Mouse (Mus musculus) olfactory bulb, adult 2 months (tissue): ENCODE results near the gene Jade2. TPM values are rescaled to one million over a fixed set of nuclear protein-coding genes. Genes with fewer than 3 reads are reported as not detected.

Source experiments
- H3K27ac ChIP-seq: fragments of 200-500 bp; 2 replicates; pipeline ENCODE4 v1.5.1; 2012; ENCODE audit warnings: low read depth, low read length; ENCODE audit not compliant: insufficient read depth
- H3K4me1 ChIP-seq: fragments of 200-500 bp; 2 replicates; pipeline ENCODE4 v1.6.1; 2012; ENCODE audit warnings: low read length; ENCODE audit not compliant: control insufficient read depth, insufficient read depth
- H3K4me3 ChIP-seq: fragments of 200-500 bp; 2 replicates; pipeline ENCODE4 v1.5.1; 2012; ENCODE audit warnings: mild to moderate bottlenecking, low read depth, low read length, moderate library complexity; ENCODE audit not compliant: insufficient read depth
- CTCF ChIP-seq: fragments of 200-500 bp; IDR thresholded peaks from 2 replicates; pipeline ENCODE4 v1.5.1; 2012; ENCODE audit warnings: low read depth, mild to moderate bottlenecking, low read length, moderate library complexity; ENCODE audit not compliant: insufficient read depth
- POLR2A ChIP-seq: fragments of 200-500 bp; IDR thresholded peaks from 2 replicates; pipeline ENCODE4 v1.6.1; 2012; ENCODE audit warnings: mild to moderate bottlenecking, low read depth, low read length, moderate library complexity; ENCODE audit not compliant: insufficient read depth
- WGBS: fragments of 180-500 bp; shearing (Covaris S2); methylation state at CpG from one replicate; pipeline ENCODE4 v1.1.7; 2018; 5-methylcytosine and 5-hydroxymethylcytosine counted together
- polyA plus RNA-seq: library from polyadenylated mRNA; stranded (reverse); fragments of >200 nt; gene quantifications from 2 replicates; pipeline ENCODE4 v1.2.4, GENCODE M21; 2012; ENCODE audit warnings: low replicate concordance; ENCODE audit not compliant: missing spikeins, insufficient read depth, insufficient read length

The Jade2 gene
- polyA plus RNA-seq, 1 experiment: not detected

GRCm38 (mm10) chr11:51840657-51841056, 16.8 kb downstream of the Jade2 start:
- no peak overlapping the region for H3K4me3 ChIP-seq
- peaks cover 7% of the 10 kb centered on the region for H3K4me1 ChIP-seq
- WGBS: 93% methylated on average over 9 of the region's 9 CpGs
- TF ChIP-seq POLR2A (no peak), CTCF (no peak)
- no peak overlapping the region for H3K27ac ChIP-seq

GRCm38 (mm10) chr11:51839973-51840372, 17.5 kb downstream of the Jade2 start:
- H3K4me1 ChIP-seq: peaks cover 7% of the 10 kb centered on the region
- no peak overlapping the region for H3K4me3 ChIP-seq
- WGBS: 93% methylated on average over 11 of the region's 11 CpGs
- no peak overlapping the region for H3K27ac ChIP-seq
- TF ChIP-seq POLR2A (no peak), CTCF (no peak)

GRCm38 (mm10) chr11:51839106-51839505, 18.3 kb downstream of the Jade2 start:
- 85% methylated on average over 2 of the region's 2 CpGs for WGBS
- Histone ChIP-seq H3K4me3 (no peak overlapping the region), H3K27ac (no peak overlapping the region), H3K4me1 (peaks cover 7% of the 10 kb centered on the region)
- TF ChIP-seq CTCF (no peak), POLR2A (no peak)

- Histone ChIP-seq H3K4me1 (peaks cover 18% of the 10 kb centered on the region), H3K4me3 (no peak overlapping the region), H3K27ac (no peak overlapping the region)
- WGBS: 68% methylated on average over 8 of the region's 8 CpGs
- TF ChIP-seq POLR2A (no peak), CTCF (no peak)
These were observed 20.0 kb downstream of the Jade2 start for GRCm38 (mm10) chr11:51837164-51838153.

- peaks cover 26% of the 10 kb centered on the region for H3K4me1 ChIP-seq
- no peak for TF ChIP-seq CTCF
- TF ChIP-seq POLR2A: no peak
- no peak overlapping the region for H3K27ac ChIP-seq
- WGBS: 87% methylated on average over 6 of the region's 6 CpGs
- H3K4me3 ChIP-seq: no peak overlapping the region
These were observed 20.9 kb downstream of the Jade2 start for GRCm38 (mm10) chr11:51836506-51836905.

GRCm38 (mm10) chr11:51835598-51835997, 21.9 kb downstream of the Jade2 start:
- no peak overlapping the region for H3K4me3 ChIP-seq
- WGBS: 98% methylated on average over 12 of the region's 12 CpGs
- no peak overlapping the region for H3K27ac ChIP-seq
- peaks cover 30% of the 10 kb centered on the region for H3K4me1 ChIP-seq
- TF ChIP-seq POLR2A (no peak), CTCF (no peak)

- Histone ChIP-seq H3K4me3 (no peak overlapping the region), H3K4me1 (peaks cover 30% of the 10 kb centered on the region), H3K27ac (no peak overlapping the region)
- WGBS: 95% methylated on average over 8 of the region's 8 CpGs
- TF ChIP-seq POLR2A: no peak
- no peak for TF ChIP-seq CTCF
These were observed 23.4 kb downstream of the Jade2 start for GRCm38 (mm10) chr11:51834067-51834411.

GRCm38 (mm10) chr11:51833393-51834066, 23.9 kb downstream of the Jade2 start:
- Histone ChIP-seq H3K4me3 (no peak overlapping the region), H3K27ac (peak overlapping the region; percentile 55), H3K4me1 (peaks cover 30% of the 10 kb centered on the region)
- WGBS: 93% methylated on average over 10 of the region's 10 CpGs
- TF ChIP-seq CTCF: no peak
- TF ChIP-seq POLR2A: no peak

GRCm38 (mm10) chr11:51832992-51833391, 24.5 kb downstream of the Jade2 start:
- Histone ChIP-seq H3K27ac (peak overlapping the region; percentile 55), H3K4me1 (peaks cover 30% of the 10 kb centered on the region), H3K4me3 (no peak overlapping the region)
- no peak for TF ChIP-seq POLR2A
- TF ChIP-seq CTCF: no peak
- 48% methylated on average over 5 of the region's 5 CpGs for WGBS
